In the genomic region with DNA sequence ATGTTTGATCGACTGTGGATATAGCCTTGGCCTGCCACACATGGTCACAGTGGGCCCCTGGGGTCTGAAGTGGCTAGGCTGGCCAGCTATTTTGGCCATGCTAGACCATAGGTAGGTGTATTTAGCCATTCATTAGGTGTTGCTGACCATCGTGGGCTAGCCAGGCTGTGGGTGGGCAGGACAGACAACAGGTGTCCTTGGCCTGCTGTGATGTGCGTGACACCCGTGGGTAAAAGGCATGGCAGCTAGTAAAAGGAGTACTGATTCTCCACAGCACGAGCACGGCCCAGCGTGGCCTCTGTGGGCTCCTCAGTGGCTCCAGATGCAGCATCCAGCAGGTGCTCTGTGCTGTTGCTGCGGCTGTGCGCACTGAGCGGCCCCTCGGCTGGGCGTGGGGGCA, we compare ENCODE assay signal across 23 mouse cellular contexts.
"Had no signal": no experiment of that assay in that cellular context is flagged by ENCODE, and none has a peak within 500 bp of the region (broad histone marks: within the 10 kb centered on the region; RNA-seq: fewer than 3 reads in every experiment).

No protein-coding gene starts in this region.

- DNase-seq: kidney, adult 18-20 months; kidney, postnatal 36 days; layer of hippocampus, postnatal 36 days; left cerebral cortex, postnatal 4 days; liver, postnatal 0 days; lung, embryonic 14.5 days; lung, postnatal 10 days; midbrain, embryonic 14.5 days; retina, postnatal 1 day; right cerebral cortex, postnatal 25 days; spleen, adult 18-20 months; thymus, adult 2 months; thymus, postnatal 14 days; thymus, postnatal 4 days had no signal

- H3K9me3 ChIP-seq: intestine, embryonic 15.5 days; limb, embryonic 15.5 days; neural tube, embryonic 13.5 days; stomach, embryonic 15.5 days had no signal

- ATAC-seq: intestine, embryonic 15.5 days had no signal

- H3K36me3 ChIP-seq: intestine, embryonic 15.5 days; stomach, embryonic 15.5 days had no signal

- H3K4me2 ChIP-seq: intestine, embryonic 15.5 days; limb, embryonic 12.5 days; limb, embryonic 15.5 days; liver, embryonic 11.5 days; lung, embryonic 14.5 days; neural tube, embryonic 13.5 days; stomach, embryonic 15.5 days had no signal

- H3K9ac ChIP-seq: intestine, embryonic 15.5 days; limb, embryonic 12.5 days; limb, embryonic 15.5 days; liver, embryonic 14.5 days; liver, postnatal 0 days; lung, embryonic 14.5 days; neural tube, embryonic 13.5 days; stomach, embryonic 15.5 days had no signal

- H3K27me3 ChIP-seq: intestine, embryonic 15.5 days; limb, embryonic 12.5 days; limb, embryonic 15.5 days; neural tube, embryonic 13.5 days; stomach, embryonic 15.5 days had no signal

- H3K27ac ChIP-seq: intestine, embryonic 15.5 days; kidney, postnatal 0 days; limb, embryonic 12.5 days; limb, embryonic 15.5 days; liver, embryonic 14.5 days; midbrain, embryonic 10.5 days; neural tube, embryonic 13.5 days; stomach, embryonic 15.5 days had no signal

- H3K4me1 ChIP-seq: intestine, embryonic 15.5 days; limb, embryonic 12.5 days; limb, embryonic 15.5 days; midbrain, embryonic 10.5 days; neural tube, embryonic 13.5 days; stomach, embryonic 15.5 days had no signal

- H3K4me3 ChIP-seq: intestine, embryonic 15.5 days; limb, embryonic 12.5 days; limb, embryonic 15.5 days; midbrain, embryonic 10.5 days; neural tube, embryonic 13.5 days; stomach, embryonic 15.5 days had no signal
